Mouse (Mus musculus) testis, adult 2 months (tissue): ENCODE data around the gene Tspan11.

ENCODE experiments used
- CTCF ChIP-seq: fragments of 200-500 bp; IDR thresholded peaks from 2 replicates; pipeline ENCODE4 v1.5.1; 2012; ENCODE audit warnings: low read depth, mild to moderate bottlenecking, inconsistent platforms, low read length, moderate library complexity; ENCODE audit not compliant: control insufficient read depth, insufficient read depth, insufficient replicate concordance
- POLR2A ChIP-seq: fragments of 200-500 bp; IDR thresholded peaks from 2 replicates; pipeline ENCODE4 v1.6.1; 2012; ENCODE audit warnings: low read depth, mild to moderate bottlenecking, inconsistent platforms, low read length, moderate library complexity; ENCODE audit not compliant: control insufficient read depth

DNA sequence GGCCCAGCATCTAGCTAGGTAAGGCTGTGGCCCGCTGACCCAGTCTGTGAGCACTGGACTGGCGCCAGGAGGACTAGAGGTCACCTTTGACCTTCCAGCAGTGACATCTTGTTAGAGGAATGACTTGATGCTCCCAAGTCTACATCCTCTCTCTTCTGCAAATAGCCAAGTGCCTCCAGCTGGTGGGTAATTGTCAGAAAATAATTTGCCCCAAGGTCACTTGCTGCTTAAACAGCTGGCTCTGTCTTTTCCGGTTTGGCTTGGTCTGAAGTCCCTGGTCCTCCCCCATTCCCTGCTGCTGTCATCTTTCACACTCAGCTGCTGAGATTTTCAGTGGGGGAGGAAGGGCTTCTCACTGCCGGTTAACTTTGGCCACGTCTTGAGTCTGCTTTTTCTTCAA is 45.3 kb downstream of the Tspan11 start:
- TF ChIP-seq CTCF (no peak), POLR2A (no peak)
